Mouse (Mus musculus) forebrain, postnatal 0 days (tissue): ENCODE results near the gene Qk. TPM values are rescaled to one million over a fixed set of nuclear protein-coding genes. Genes with fewer than 3 reads are reported as not detected.

Experiments
- ATAC-seq: fragments of 200-750 bp; cut with Nextera tagmentation; 2 replicates; pipeline ENCODE4 v1.8.0; 2017; ENCODE audit warnings: mild to moderate bottlenecking, moderate library complexity
- DNase-seq: peaks from one replicate; pipeline ENCODE4 v3.0.0-alpha.2; 2015
- H3K27ac ChIP-seq: fragments of 300-500 bp; sonication (generic); 2 replicates; pipeline ENCODE4 v1.5.1; 2014; ENCODE audit warnings: low read depth, mild to moderate bottlenecking, antibody characterized with exemption, low read length, moderate library complexity, mixed read lengths
- H3K27me3 ChIP-seq: fragments of 300-500 bp; sonication (generic); 2 replicates; pipeline ENCODE4 v1.6.1; 2014; ENCODE audit warnings: mild to moderate bottlenecking, low read length, mixed read lengths; ENCODE audit not compliant: insufficient read depth
- H3K36me3 ChIP-seq: fragments of 300-500 bp; sonication (generic); 2 replicates; pipeline ENCODE4 v1.6.1; 2014; ENCODE audit warnings: mild to moderate bottlenecking, moderate library complexity; ENCODE audit not compliant: insufficient read depth
- H3K4me1 ChIP-seq: fragments of 300-500 bp; sonication (generic); 2 replicates; pipeline ENCODE4 v1.6.1; 2014; ENCODE audit warnings: antibody characterized with exemption; ENCODE audit not compliant: insufficient read depth
- H3K4me2 ChIP-seq: fragments of 300-500 bp; sonication (generic); 2 replicates; pipeline ENCODE4 v1.6.1; 2014; ENCODE audit warnings: low read depth, mild to moderate bottlenecking, moderate library complexity
- H3K4me3 ChIP-seq: fragments of 300-500 bp; sonication (generic); 2 replicates; pipeline ENCODE4 v1.5.1; 2014; ENCODE audit warnings: low read depth, low read length, mixed read lengths
- H3K9ac ChIP-seq: fragments of 300-500 bp; sonication (generic); 2 replicates; pipeline ENCODE4 v1.6.1; 2014; ENCODE audit warnings: mild to moderate bottlenecking
- H3K9me3 ChIP-seq: fragments of 300-500 bp; sonication (generic); 2 replicates; pipeline ENCODE4 v1.6.1; 2016; ENCODE audit warnings: low read length
- CTCF ChIP-seq: sonication (generic); IDR thresholded peaks from 2 replicates; pipeline ENCODE4 v1.5.1; 2016; ENCODE audit warnings: antibody characterized with exemption, control low read depth, low read depth
- WGBS: fragments of 180-500 bp; shearing (Covaris S2); extraction: QIAGEN DNeasy Blood & Tissue Kit; methylation state at CpG from one replicate; pipeline ENCODE4 v1.1.7; 2014; 5-methylcytosine and 5-hydroxymethylcytosine counted together
- polyA plus RNA-seq: library from polyadenylated mRNA; unstranded; fragments of >200 nt; fragmentation: Nextera tagmentation; extraction: Ambion mirVana; gene quantifications from 2 replicates; pipeline ENCODE4 v1.2.1, GENCODE M21; 2015
- total RNA-seq: library from RNA; depleted of rRNA; stranded (reverse); fragments of >200 nt; gene quantifications from 2 replicates; pipeline ENCODE4 v1.2.3, GENCODE M21; 2014

Qk gene
- total and polyA plus RNA-seq, 2 experiments from 2014 or later, result 43.0 to 225 TPM

DNA sequence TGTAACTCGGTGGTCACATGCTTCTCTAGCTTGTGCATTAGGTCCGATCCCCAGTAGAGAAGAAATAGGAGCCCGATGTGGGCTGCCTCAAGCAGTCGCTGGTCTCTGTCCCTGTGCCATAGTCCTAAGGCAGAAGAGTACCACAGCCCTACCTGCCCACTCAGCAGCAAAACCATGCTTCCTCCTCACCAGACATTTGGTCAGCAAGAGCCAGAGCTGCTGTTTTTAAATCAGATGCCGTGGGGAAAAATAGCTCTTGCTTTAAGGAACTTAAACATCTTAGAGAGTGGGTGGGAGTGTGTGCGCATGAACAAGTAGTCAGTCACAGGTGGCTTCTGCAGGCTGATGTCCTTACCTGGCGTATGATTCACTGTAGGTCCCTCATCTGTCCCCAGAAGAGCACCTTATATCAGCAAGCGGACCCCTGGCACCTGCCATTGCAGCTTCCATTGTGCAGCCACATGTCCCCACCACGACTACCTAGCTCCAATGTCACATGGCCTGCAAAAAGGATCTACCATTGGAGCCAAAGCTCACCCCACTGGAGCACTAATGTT lies 9.0 kb upstream of the Qk start:
- Histone ChIP-seq H3K4me2 (no peak overlapping the region), H3K4me3 (no peak overlapping the region), H3K27ac (no peak overlapping the region), H3K27me3 (no peaks in the 10 kb centered on the region), H3K36me3 (no peaks in the 10 kb centered on the region), H3K4me1 (no peaks in the 10 kb centered on the region), H3K9me3 (no peaks in the 10 kb centered on the region), H3K9ac (no peak overlapping the region)
- ATAC-seq (no peak), DNase-seq (no peak)
- TF ChIP-seq CTCF, result no peak
- WGBS, result 89% methylated on average over 9 of the region's 9 CpGs

DNA sequence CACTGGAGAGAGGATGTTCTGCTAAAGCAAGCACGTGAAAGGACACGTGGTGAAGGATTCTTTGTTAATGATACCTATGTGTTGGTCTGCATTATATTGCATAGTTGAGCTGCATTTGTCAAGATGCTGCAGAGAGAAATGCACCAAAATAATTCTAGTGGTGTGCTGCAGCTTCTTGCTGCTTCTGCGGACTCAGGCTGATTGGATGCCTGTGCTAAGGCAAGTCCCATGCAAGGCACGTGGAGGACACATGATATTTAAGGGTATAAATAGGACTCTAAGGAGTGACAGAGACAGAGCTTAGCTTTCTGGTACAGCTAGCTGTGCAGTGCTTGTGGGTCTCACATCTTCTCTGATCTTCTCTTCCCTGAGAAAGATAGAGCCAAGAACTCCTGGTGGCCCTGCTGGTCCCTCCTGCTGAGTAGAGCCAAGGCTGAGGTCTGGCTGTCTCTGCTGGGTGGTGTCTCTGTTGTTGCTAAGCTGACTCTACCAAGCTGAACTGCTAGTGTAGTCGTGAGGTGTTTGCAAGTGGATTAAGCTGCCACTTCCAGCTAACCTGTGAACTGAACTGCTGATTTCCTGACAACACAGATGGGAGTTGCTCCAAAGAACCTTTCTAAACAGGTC lies 8.0 kb upstream of the Qk start:
- Histone ChIP-seq H3K27me3 (no peaks in the 10 kb centered on the region), H3K9me3 (no peaks in the 10 kb centered on the region), H3K4me1 (no peaks in the 10 kb centered on the region), H3K4me2 (no peak overlapping the region), H3K4me3 (no peak overlapping the region), H3K9ac (no peak overlapping the region), H3K36me3 (no peaks in the 10 kb centered on the region), H3K27ac (no peak overlapping the region)
- no peak for DNase-seq
- no peak for TF ChIP-seq CTCF
- no peak for ATAC-seq
- 77% methylated on average over 5 of the region's 5 CpGs for WGBS

DNA sequence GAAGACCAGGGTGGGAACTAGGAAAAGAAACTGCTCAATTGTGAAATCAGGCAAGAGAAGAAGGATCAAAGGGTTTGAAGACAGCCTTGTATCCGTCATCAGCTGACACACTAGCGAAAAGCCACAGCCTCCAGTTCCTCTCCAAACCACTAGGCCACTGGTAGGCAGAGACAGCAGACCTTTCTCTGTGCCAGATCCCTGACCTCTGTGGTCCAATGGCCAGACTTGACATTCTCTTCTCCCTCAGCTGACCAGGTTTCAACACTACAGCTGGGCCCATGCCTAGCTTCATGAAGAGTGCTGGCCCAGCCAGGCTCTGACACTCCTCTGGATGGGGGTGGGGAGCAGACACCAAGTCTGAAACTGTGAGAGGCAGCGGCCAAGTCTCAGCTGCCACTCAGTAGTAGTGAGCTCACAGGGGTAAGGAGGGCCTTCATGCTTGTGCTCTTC lies 7.0 kb upstream of the Qk start:
- H3K9ac ChIP-seq, result no peak overlapping the region
- no peak overlapping the region for H3K4me2 ChIP-seq
- WGBS, result 76% methylated on average over 3 of the region's 3 CpGs

DNA sequence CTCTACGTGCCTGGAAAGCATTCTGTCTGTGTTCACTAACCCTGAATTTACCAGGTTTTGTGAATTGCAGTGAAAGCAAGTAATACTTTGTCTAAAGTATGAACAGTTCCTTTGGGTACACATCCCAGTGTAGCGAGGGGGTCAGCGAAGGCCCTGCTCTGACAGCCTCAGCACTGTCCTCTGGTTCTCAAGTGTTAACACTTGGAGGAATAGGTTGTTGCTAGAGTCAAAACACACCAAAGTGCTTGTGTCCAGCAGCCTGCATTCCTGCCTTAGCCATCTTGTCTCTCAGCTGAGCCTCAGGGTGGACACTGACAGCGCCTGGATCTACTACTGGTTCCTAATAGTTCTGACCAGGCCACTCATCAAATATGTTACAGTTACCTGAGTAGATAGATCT lies 6.3 kb upstream of the Qk start:
- Histone ChIP-seq H3K9me3 (no peaks in the 10 kb centered on the region), H3K4me2 (no peak overlapping the region), H3K27ac (peak overlapping the region; percentile 29; the same call in 1 of the 2 replicates), H3K4me3 (no peak overlapping the region), H3K9ac (no peak overlapping the region), H3K27me3 (no peaks in the 10 kb centered on the region), H3K36me3 (no peaks in the 10 kb centered on the region), H3K4me1 (peaks cover 11% of the 10 kb centered on the region; the same call in 1 of the 2 replicates)
- WGBS, result 95% methylated on average over 4 of the region's 4 CpGs
- DNase-seq (no peak), ATAC-seq (no peak)
- no peak for TF ChIP-seq CTCF

More for the DNA sequence above, 7.0 kb upstream of the Qk start:
- Histone ChIP-seq H3K4me3 (no peak overlapping the region), H3K27ac (peak overlapping the region; percentile 29; the same call in 1 of the 2 replicates), H3K9me3 (no peaks in the 10 kb centered on the region), H3K36me3 (no peaks in the 10 kb centered on the region), H3K4me1 (peaks cover 4% of the 10 kb centered on the region; the same call in 1 of the 2 replicates), H3K27me3 (no peaks in the 10 kb centered on the region)
- ATAC-seq (peak; percentile 79), DNase-seq (no peak)
- TF ChIP-seq CTCF, result no peak

DNA sequence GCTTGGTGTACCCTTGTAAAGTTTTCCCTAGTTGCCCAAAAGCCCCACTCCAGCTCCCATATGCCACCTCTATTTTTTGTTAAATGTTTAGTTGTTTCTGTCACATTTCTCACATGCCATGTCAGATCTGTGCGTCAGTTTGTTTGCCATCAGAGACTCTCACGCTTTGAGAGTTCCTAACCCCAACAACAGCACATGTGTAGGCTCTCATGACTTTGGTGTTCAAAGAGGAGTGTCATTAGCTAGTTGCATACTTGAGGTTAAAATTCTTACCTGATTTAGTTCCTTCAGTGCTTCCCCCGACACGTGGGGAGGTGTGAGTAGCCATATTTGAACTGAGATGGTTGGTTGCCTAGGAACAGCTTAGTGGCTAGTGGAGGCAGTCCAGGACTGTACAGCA lies 2.1 kb upstream of the Qk start:
- ATAC-seq, result no peak
- Histone ChIP-seq H3K4me3 (no peak overlapping the region), H3K9ac (no peak overlapping the region), H3K4me1 (peaks cover 11% of the 10 kb centered on the region; the same call in 1 of the 2 replicates), H3K27me3 (no peaks in the 10 kb centered on the region), H3K9me3 (no peaks in the 10 kb centered on the region), H3K27ac (no peak overlapping the region), H3K4me2 (peak overlapping the region; percentile 29), H3K36me3 (no peaks in the 10 kb centered on the region)
- WGBS, result 47% methylated on average over 4 of the region's 4 CpGs
- DNase-seq, result no peak
- TF ChIP-seq CTCF, result no peak

DNA sequence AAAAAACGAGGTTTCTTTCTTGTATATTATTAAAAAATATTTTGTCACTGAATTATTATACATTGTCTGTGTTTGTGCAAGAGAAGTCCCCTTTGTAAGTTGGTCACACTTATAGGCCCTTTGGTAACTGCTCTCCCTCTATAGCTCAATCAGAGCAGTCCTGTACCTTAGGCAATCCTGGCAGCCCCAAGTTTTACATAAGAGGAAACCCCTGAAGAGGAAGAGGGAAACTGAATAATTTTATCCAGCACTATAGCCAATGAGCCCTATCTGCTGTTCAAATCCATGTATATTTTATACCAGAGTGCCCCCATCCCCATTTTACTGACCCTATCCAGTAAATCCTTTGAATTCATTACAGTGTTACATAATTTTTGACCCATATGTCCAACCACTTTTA lies 1.4 kb upstream of the Qk start:
- ATAC-seq (no peak), DNase-seq (no peak)
- Histone ChIP-seq H3K27ac (no peak overlapping the region), H3K4me3 (no peak overlapping the region; the same call in 1 of the 2 replicates), H3K9me3 (no peaks in the 10 kb centered on the region), H3K4me2 (peak overlapping the region; percentile 29), H3K4me1 (peaks cover 11% of the 10 kb centered on the region; the same call in 1 of the 2 replicates), H3K36me3 (no peaks in the 10 kb centered on the region), H3K27me3 (no peaks in the 10 kb centered on the region), H3K9ac (no peak overlapping the region)
- WGBS, result 7% methylated on average over 1 of the region's 1 CpGs
- no peak for TF ChIP-seq CTCF

DNA sequence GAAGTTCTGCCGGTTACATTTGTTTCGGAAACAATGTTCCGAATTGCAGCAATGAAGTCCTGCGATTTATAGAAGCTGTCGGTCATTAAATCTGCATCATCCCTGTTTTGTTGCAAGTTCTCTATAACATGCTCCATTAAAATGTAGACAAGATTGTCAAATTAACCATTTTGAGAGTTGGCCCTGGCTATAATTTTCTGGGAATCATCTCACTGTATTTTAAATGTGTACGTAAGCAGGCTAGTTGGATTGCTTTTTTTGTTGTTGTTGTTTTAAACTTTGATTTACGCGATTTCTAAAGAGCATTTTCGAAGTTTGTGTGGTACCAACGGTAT lies 769 bp upstream of the Qk start:
- Histone ChIP-seq H3K27ac (peak overlapping the region; percentile 98), H3K4me1 (peaks cover 11% of the 10 kb centered on the region; the same call in 1 of the 2 replicates), H3K4me3 (peak overlapping the region; percentile 85), H3K4me2 (peak overlapping the region; percentile 46), H3K27me3 (no peaks in the 10 kb centered on the region), H3K9ac (peak overlapping the region; percentile 93), H3K9me3 (no peaks in the 10 kb centered on the region), H3K36me3 (no peaks in the 10 kb centered on the region)
- no peak for DNase-seq
- no peak for TF ChIP-seq CTCF
- no peak for ATAC-seq
- 5% methylated on average over 10 of the region's 10 CpGs for WGBS
